Mouse (Mus musculus): ENCODE measurements around the gene Ptprj. TPM values are rescaled to one million over a fixed set of nuclear protein-coding genes. Genes with fewer than 3 reads are reported as not detected.

Ptprj gene
- total and polyA plus RNA-seq, 3 experiments, result 6.9 to 8.9 (median 7.3) TPM

DNA sequence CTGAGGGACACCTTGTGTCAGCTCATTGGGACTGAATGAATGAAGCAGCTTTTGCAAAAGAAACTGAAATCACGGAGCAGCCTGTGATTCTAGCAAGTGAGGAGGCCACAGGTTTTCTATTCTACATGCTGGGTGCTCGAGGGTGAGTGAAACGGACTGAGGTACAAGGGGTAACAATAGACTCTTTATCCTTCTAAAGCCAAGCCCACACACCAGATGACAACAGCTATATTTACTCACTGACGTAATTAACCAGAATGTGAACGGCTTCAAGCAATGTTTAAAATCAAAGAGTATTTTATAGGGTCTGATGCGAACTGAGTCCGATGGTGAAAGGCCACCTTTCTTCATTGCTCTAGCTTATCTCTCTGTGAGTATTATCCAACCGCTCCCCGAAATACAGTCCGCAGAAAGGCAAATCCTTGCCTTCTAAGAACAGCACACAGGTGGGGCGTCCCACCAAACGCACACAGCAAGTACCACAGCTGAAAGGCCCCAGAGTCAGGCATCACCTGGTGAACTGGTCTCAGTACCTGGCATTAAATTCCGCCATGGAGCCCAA, 99.6 kb downstream of the Ptprj start:
- H3K79me2 ChIP-seq (replicated peaks; ENCODE audit: control insufficient read depth, extremely low read depth, insufficient read depth, poor library complexity, severe bottlenecking), result peaks cover 5% of the 10 kb centered on the region; the same call in 1 of the 2 replicates
- H3K27ac ChIP-seq (ENCODE audit: insufficient read depth, low read depth), result no peak overlapping the region
- H3K4me2 ChIP-seq (ENCODE audit: insufficient read depth, low read depth, poor library complexity, severe bottlenecking), result no peak overlapping the region
- H3K27me3 ChIP-seq (replicated peaks), result no peaks in the 10 kb centered on the region
- H3K9ac ChIP-seq (ENCODE audit: insufficient read depth, low read depth), result no peak overlapping the region
- peaks cover 15 to 68% of the 10 kb centered on the region in 2 experiments for H3K4me1 ChIP-seq (ENCODE audit: control insufficient read depth in 1 of 2, insufficient read depth in 2 of 2)
- H3K36me3 ChIP-seq (replicated peaks in 1 of 2; ENCODE audit: control insufficient read depth in 1 of 2, insufficient read depth in 1 of 2, low read length in 1 of 2), result peaks cover 0 to 2% of the 10 kb centered on the region in 2 experiments
- no peak for TF ChIP-seq PAX5 (IDR thresholded peaks at IDR 0.05; ENCODE audit: low read length)
- TF ChIP-seq MAFK (IDR thresholded peaks at IDR 0.05; ENCODE audit: insufficient replicate concordance, low read length), result no peak
- TF ChIP-seq MYC (IDR thresholded peaks at IDR 0.05; ENCODE audit: low read depth, low read length), result no peak
- TF ChIP-seq RAD21 (IDR thresholded peaks at IDR 0.05; ENCODE audit: low read depth, low read length), result no peak
- no peak for TF ChIP-seq TCF12 (IDR thresholded peaks at IDR 0.05; ENCODE audit: low read depth, low read length)
- TF ChIP-seq ELF1 (IDR thresholded peaks at IDR 0.05; ENCODE audit: low read depth, low read length), result no peak
- no peak for TF ChIP-seq NRF1 (IDR thresholded peaks at IDR 0.05; ENCODE audit: low read depth, low read length)
- no peak for TF ChIP-seq BHLHE40 (IDR thresholded peaks at IDR 0.05; ENCODE audit: low read depth, low read length)
- no peak for TF ChIP-seq E2F4 (IDR thresholded peaks at IDR 0.05; ENCODE audit: insufficient replicate concordance, low read depth, low read length)
- TF ChIP-seq POLR2AphosphoS2 (IDR thresholded peaks at IDR 0.05; ENCODE audit: low read depth, low read length), result no peak
- no peak for TF ChIP-seq SIN3A (IDR thresholded peaks at IDR 0.05; ENCODE audit: low read length)
- TF ChIP-seq CHD2 (IDR thresholded peaks at IDR 0.05; ENCODE audit: low read length), result no peak
- TF ChIP-seq ETS1 (conservative IDR thresholded peaks at IDR 0.05; ENCODE audit: low read depth, low read length), result no peak
- no peak for TF ChIP-seq MAX (IDR thresholded peaks at IDR 0.05; ENCODE audit: low read length)
- TF ChIP-seq CTCF (conservative IDR thresholded peaks at IDR 0.05 in 1 of 2, IDR thresholded peaks at IDR 0.05 in 1 of 2; ENCODE audit: low read depth in 2 of 2, low read length in 2 of 2), result no peak
- TF ChIP-seq USF1 (IDR thresholded peaks at IDR 0.05; ENCODE audit: low read depth, low read length), result no peak
- TF ChIP-seq UBTF (IDR thresholded peaks at IDR 0.05; ENCODE audit: low read depth, low read length), result no peak
- no peak overlapping the region for H3K4me3 ChIP-seq (replicated peaks in 1 of 3; ENCODE audit: low read depth in 2 of 3, low read length in 2 of 3, poor library complexity in 1 of 3)
- no peak for DNase-seq (ENCODE audit: extremely low read depth)
- no peaks in the 10 kb centered on the region for H3K9me3 ChIP-seq (replicated peaks; ENCODE audit: low read length)
- in situ Hi-C loops (cut with MboI; ENCODE audit: low pct_ligation_motif_present, low pct_unique_long_range_greater_than_20kb, low sequenced_read_pairs), result no loop called here
- dilution Hi-C loops (cut with MboI; ENCODE audit: extremely low pct_ligation_motif_present, extremely low pct_unique_long_range_greater_than_20kb, low sequenced_read_pairs), result no loop called here

DNA sequence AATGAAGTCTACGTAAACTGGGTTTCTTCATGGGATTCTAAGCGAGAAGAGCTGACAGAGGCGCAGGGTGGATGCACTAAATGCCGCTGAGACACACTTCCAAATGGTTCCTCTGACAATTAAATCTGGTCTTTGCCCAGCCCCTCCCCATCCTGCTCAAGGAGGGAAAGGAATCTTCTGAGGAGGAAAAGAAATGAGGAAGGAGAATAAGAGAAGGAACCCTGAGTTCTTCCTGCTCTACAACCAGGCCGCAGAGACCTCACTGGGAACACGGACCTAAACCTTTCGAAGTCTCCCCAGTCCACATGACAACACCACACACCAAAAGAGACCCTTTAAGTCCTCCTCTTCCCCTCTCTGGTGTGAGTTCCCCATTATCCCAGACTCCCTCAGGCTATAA, 101.9 kb downstream of the Ptprj start:
- Histone ChIP-seq H3K27me3 (replicated peaks) (no peaks in the 10 kb centered on the region), H3K9ac (ENCODE audit: insufficient read depth, low read depth) (no peak overlapping the region), H3K79me2 (replicated peaks; ENCODE audit: control insufficient read depth, extremely low read depth, insufficient read depth, poor library complexity, severe bottlenecking) (peaks cover 5% of the 10 kb centered on the region; the same call in 1 of the 2 replicates), H3K9me3 (replicated peaks; ENCODE audit: low read length) (no peaks in the 10 kb centered on the region), H3K4me3 (replicated peaks in 1 of 3; ENCODE audit: low read depth in 2 of 3, low read length in 2 of 3, poor library complexity in 1 of 3) (no peak overlapping the region), H3K4me2 (ENCODE audit: insufficient read depth, low read depth, poor library complexity, severe bottlenecking) (no peak overlapping the region), H3K36me3 (replicated peaks in 1 of 2; ENCODE audit: control insufficient read depth in 1 of 2, insufficient read depth in 1 of 2, low read length in 1 of 2) (peaks cover 0 to under 1% of the 10 kb centered on the region in 2 experiments), H3K27ac (ENCODE audit: insufficient read depth, low read depth) (no peak overlapping the region), H3K4me1 (ENCODE audit: control insufficient read depth in 1 of 2, insufficient read depth in 2 of 2) (peaks cover 16 to 80% of the 10 kb centered on the region in 2 experiments)
- no peak for TF ChIP-seq USF1 (IDR thresholded peaks at IDR 0.05; ENCODE audit: low read depth, low read length)
- no peak for TF ChIP-seq KAT2A (IDR thresholded peaks at IDR 0.05; ENCODE audit: insufficient replicate concordance, low read length)
- TF ChIP-seq JUN (IDR thresholded peaks at IDR 0.05; ENCODE audit: insufficient read depth, low read depth, low read length), result no peak
- no peak for TF ChIP-seq BHLHE40 (IDR thresholded peaks at IDR 0.05; ENCODE audit: low read depth, low read length)
- TF ChIP-seq E2F4 (IDR thresholded peaks at IDR 0.05; ENCODE audit: insufficient replicate concordance, low read depth, low read length), result no peak
- no peak for TF ChIP-seq HCFC1 (IDR thresholded peaks at IDR 0.05; ENCODE audit: low read depth, low read length)
- no peak for TF ChIP-seq SIN3A (IDR thresholded peaks at IDR 0.05; ENCODE audit: low read length)
- TF ChIP-seq NELFE (IDR thresholded peaks at IDR 0.05; ENCODE audit: low read depth, low read length), result no peak
- in situ Hi-C loops (cut with MboI; ENCODE audit: low pct_ligation_motif_present, low pct_unique_long_range_greater_than_20kb, low sequenced_read_pairs) (loop anchor here (5.0 kb wide), 1 partner anchor 199 kb away; the partner anchor contains the start of gene Nup160), dilution Hi-C loops (cut with MboI; ENCODE audit: extremely low pct_ligation_motif_present, extremely low pct_unique_long_range_greater_than_20kb, low sequenced_read_pairs) (no loop called here)
- DNase-seq (ENCODE audit: extremely low read depth), result no peak

All from CH12.LX (cell line).